Mouse (Mus musculus): Measurements from ENCODE around the gene Cep63. TPM values are rescaled to one million over a fixed set of nuclear protein-coding genes. Genes with fewer than 3 reads are reported as not detected.

The Cep63 gene
- polyA plus RNA-seq, 1 experiment from 2014 or later = 45.8 TPM

GRCm38 (mm10) chr9:102637115-102637514, 10.8 kb upstream of the Cep63 start:
- no peak overlapping the region for H3K4me3 ChIP-seq (ENCODE audit: low read depth, low read length)
- DNase-seq (ENCODE audit: low spot score) = no peak
- H3K4me1 ChIP-seq (ENCODE audit: control insufficient read depth, insufficient read depth, low read length) = 0 out of 2 replicates have a peak, but pooled peaks cover under 1% of the 10 kb centered on the region
- no peak for ATAC-seq (ENCODE audit: insufficient number of reproducible peaks, low FRiP score, low TSS enrichment, low read depth)
- no peaks in the 10 kb centered on the region for H3K9me3 ChIP-seq (ENCODE audit: control insufficient read depth, low read length)
- no peak overlapping the region for H3K4me2 ChIP-seq (ENCODE audit: low read depth, severe bottlenecking)
- H3K36me3 ChIP-seq (ENCODE audit: control insufficient read depth, insufficient read depth, low read length) = 0 out of 2 replicates have a peak, but pooled peaks cover 3% of the 10 kb centered on the region
- no peaks in the 10 kb centered on the region for H3K27me3 ChIP-seq (ENCODE audit: control insufficient read depth, insufficient read depth, low read length)
- no peak overlapping the region for H3K27ac ChIP-seq (replicated peaks; ENCODE audit: low read depth, low read length)
- H3K9ac ChIP-seq (ENCODE audit: low read length) = no peak overlapping the region
- WGBS = 60% methylated on average over 4 of the region's 4 CpGs

GRCm38 (mm10) chr9:102636553-102636952, 10.2 kb upstream of the Cep63 start:
- DNase-seq (ENCODE audit: low spot score) (peak; percentile 76), ATAC-seq (ENCODE audit: insufficient number of reproducible peaks, low FRiP score, low TSS enrichment, low read depth) (no peak)
- no peaks in the 10 kb centered on the region for H3K4me1 ChIP-seq (ENCODE audit: control insufficient read depth, insufficient read depth, low read length)
- 0 out of 2 replicates have a peak, but pooled peaks cover 3% of the 10 kb centered on the region for H3K36me3 ChIP-seq (ENCODE audit: control insufficient read depth, insufficient read depth, low read length)
- no peak overlapping the region for H3K27ac ChIP-seq (replicated peaks; ENCODE audit: low read depth, low read length)
- H3K4me2 ChIP-seq (ENCODE audit: low read depth, severe bottlenecking) = no peak overlapping the region
- no peak overlapping the region for H3K4me3 ChIP-seq (ENCODE audit: low read depth, low read length)
- H3K9me3 ChIP-seq (ENCODE audit: control insufficient read depth, low read length) = no peaks in the 10 kb centered on the region
- WGBS = 8% methylated on average over 4 of the region's 4 CpGs
- no peak overlapping the region for H3K9ac ChIP-seq (ENCODE audit: low read length)
- no peaks in the 10 kb centered on the region for H3K27me3 ChIP-seq (ENCODE audit: control insufficient read depth, insufficient read depth, low read length)

- Histone ChIP-seq H3K4me2 (ENCODE audit: low read depth, severe bottlenecking) (no peak overlapping the region), H3K9ac (ENCODE audit: low read length) (no peak overlapping the region), H3K4me1 (ENCODE audit: control insufficient read depth, insufficient read depth, low read length) (no peaks in the 10 kb centered on the region), H3K36me3 (ENCODE audit: control insufficient read depth, insufficient read depth, low read length) (0 out of 2 replicates have a peak, but pooled peaks cover 3% of the 10 kb centered on the region), H3K4me3 (ENCODE audit: low read depth, low read length) (no peak overlapping the region), H3K27me3 (ENCODE audit: control insufficient read depth, insufficient read depth, low read length) (no peaks in the 10 kb centered on the region), H3K9me3 (ENCODE audit: control insufficient read depth, low read length) (no peaks in the 10 kb centered on the region), H3K27ac (replicated peaks; ENCODE audit: low read depth, low read length) (no peak overlapping the region)
- WGBS = 87% methylated on average over 8 of the region's 8 CpGs
- no peak for DNase-seq (ENCODE audit: low spot score)
- no peak for ATAC-seq (ENCODE audit: insufficient number of reproducible peaks, low FRiP score, low TSS enrichment, low read depth)
Measured at GRCm38 (mm10) chr9:102634453-102634852, 8.1 kb upstream of the Cep63 start.

- no peak overlapping the region for H3K9ac ChIP-seq (ENCODE audit: low read length)
- H3K4me1 ChIP-seq (ENCODE audit: control insufficient read depth, insufficient read depth, low read length) = no peaks in the 10 kb centered on the region
- H3K4me2 ChIP-seq (ENCODE audit: low read depth, severe bottlenecking) = no peak overlapping the region
- no peak overlapping the region for H3K27ac ChIP-seq (replicated peaks; ENCODE audit: low read depth, low read length)
- 0 out of 2 replicates have a peak, but pooled peaks cover 3% of the 10 kb centered on the region for H3K36me3 ChIP-seq (ENCODE audit: control insufficient read depth, insufficient read depth, low read length)
- WGBS = 57% methylated on average over 1 of the region's 1 CpGs
- ATAC-seq (ENCODE audit: insufficient number of reproducible peaks, low FRiP score, low TSS enrichment, low read depth) (0 out of 2 replicates have a peak, but pooled peaks have one; percentile 32), DNase-seq (ENCODE audit: low spot score) (peak; percentile 69)
- H3K4me3 ChIP-seq (ENCODE audit: low read depth, low read length) = no peak overlapping the region
- H3K27me3 ChIP-seq (ENCODE audit: control insufficient read depth, insufficient read depth, low read length) = no peaks in the 10 kb centered on the region
- no peaks in the 10 kb centered on the region for H3K9me3 ChIP-seq (ENCODE audit: control insufficient read depth, low read length)
Measured at GRCm38 (mm10) chr9:102632923-102633537, 6.7 kb upstream of the Cep63 start.

DNA sequence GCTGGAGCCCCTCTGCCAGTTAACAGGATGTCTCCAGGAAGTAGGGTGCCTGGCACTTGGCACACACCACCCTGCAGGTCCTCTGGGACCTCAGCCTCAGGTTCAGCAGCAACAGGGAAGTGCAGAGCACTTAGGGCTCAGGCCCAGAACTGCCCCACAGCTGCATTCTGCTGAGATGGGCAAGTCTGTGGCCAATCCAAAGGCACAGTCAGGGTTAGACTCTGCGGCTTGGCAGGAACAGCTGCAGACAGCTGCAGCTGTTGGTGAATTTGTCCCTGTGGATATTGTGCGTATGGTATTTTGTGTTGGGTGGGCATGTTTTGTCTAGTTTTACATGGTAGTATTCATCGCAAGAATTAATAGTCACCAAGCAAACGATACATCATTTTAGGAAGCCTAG, 5.8 kb upstream of the Cep63 start:
- ATAC-seq (ENCODE audit: insufficient number of reproducible peaks, low FRiP score, low TSS enrichment, low read depth) = no peak

GRCm38 (mm10) chr9:102631589-102632147, 5.3 kb upstream of the Cep63 start:
- no peak for ATAC-seq (ENCODE audit: insufficient number of reproducible peaks, low FRiP score, low TSS enrichment, low read depth)
- Histone ChIP-seq H3K4me3 (ENCODE audit: low read depth, low read length) (no peak overlapping the region), H3K4me2 (ENCODE audit: low read depth, severe bottlenecking) (no peak overlapping the region), H3K4me1 (ENCODE audit: control insufficient read depth, insufficient read depth, low read length) (no peaks in the 10 kb centered on the region), H3K9me3 (ENCODE audit: control insufficient read depth, low read length) (no peaks in the 10 kb centered on the region), H3K27me3 (ENCODE audit: control insufficient read depth, insufficient read depth, low read length) (no peaks in the 10 kb centered on the region), H3K27ac (replicated peaks; ENCODE audit: low read depth, low read length) (no peak overlapping the region), H3K36me3 (ENCODE audit: control insufficient read depth, insufficient read depth, low read length) (0 out of 2 replicates have a peak, but pooled peaks cover 3% of the 10 kb centered on the region), H3K9ac (ENCODE audit: low read length) (no peak overlapping the region)
- WGBS = 59% methylated on average over 2 of the region's 2 CpGs
- DNase-seq (ENCODE audit: low spot score) = no peak

More for the DNA sequence above, 5.8 kb upstream of the Cep63 start:
- no peak for DNase-seq (ENCODE audit: low spot score)
- Histone ChIP-seq H3K4me1 (ENCODE audit: control insufficient read depth, insufficient read depth, low read length) (no peaks in the 10 kb centered on the region), H3K27ac (replicated peaks; ENCODE audit: low read depth, low read length) (no peak overlapping the region), H3K9ac (ENCODE audit: low read length) (no peak overlapping the region), H3K9me3 (ENCODE audit: control insufficient read depth, low read length) (no peaks in the 10 kb centered on the region), H3K27me3 (ENCODE audit: control insufficient read depth, insufficient read depth, low read length) (no peaks in the 10 kb centered on the region), H3K36me3 (ENCODE audit: control insufficient read depth, insufficient read depth, low read length) (0 out of 2 replicates have a peak, but pooled peaks cover 3% of the 10 kb centered on the region), H3K4me2 (ENCODE audit: low read depth, severe bottlenecking) (no peak overlapping the region), H3K4me3 (ENCODE audit: low read depth, low read length) (no peak overlapping the region)
- 95% methylated on average over 4 of the region's 4 CpGs for WGBS

GRCm38 (mm10) chr9:102629052-102629451, 2.7 kb upstream of the Cep63 start:
- ATAC-seq (ENCODE audit: insufficient number of reproducible peaks, low FRiP score, low TSS enrichment, low read depth) (no peak), DNase-seq (ENCODE audit: low spot score) (no peak)
- no peaks in the 10 kb centered on the region for H3K4me1 ChIP-seq (ENCODE audit: control insufficient read depth, insufficient read depth, low read length)
- H3K36me3 ChIP-seq (ENCODE audit: control insufficient read depth, insufficient read depth, low read length) = no peaks in the 10 kb centered on the region
- H3K9ac ChIP-seq (ENCODE audit: low read length) = no peak overlapping the region
- H3K9me3 ChIP-seq (ENCODE audit: control insufficient read depth, low read length) = no peaks in the 10 kb centered on the region
- no peak overlapping the region for H3K4me2 ChIP-seq (ENCODE audit: low read depth, severe bottlenecking)
- no peak overlapping the region for H3K27ac ChIP-seq (replicated peaks; ENCODE audit: low read depth, low read length)
- no peak overlapping the region for H3K4me3 ChIP-seq (ENCODE audit: low read depth, low read length)
- WGBS = 62% methylated on average over 7 of the region's 7 CpGs
- H3K27me3 ChIP-seq (ENCODE audit: control insufficient read depth, insufficient read depth, low read length) = no peaks in the 10 kb centered on the region

- no peak for ATAC-seq (ENCODE audit: insufficient number of reproducible peaks, low FRiP score, low TSS enrichment, low read depth)
- Histone ChIP-seq H3K9ac (ENCODE audit: low read length) (peak overlapping the region; percentile 99; the same call in 1 of the 2 replicates), H3K36me3 (ENCODE audit: control insufficient read depth, insufficient read depth, low read length) (no peaks in the 10 kb centered on the region), H3K4me3 (ENCODE audit: low read depth, low read length) (peak overlapping the region; percentile 94), H3K9me3 (ENCODE audit: control insufficient read depth, low read length) (no peaks in the 10 kb centered on the region), H3K4me2 (ENCODE audit: low read depth, severe bottlenecking) (peak overlapping the region; percentile 71), H3K27ac (replicated peaks; ENCODE audit: low read depth, low read length) (no peak overlapping the region; the same call in 1 of the 2 replicates), H3K27me3 (ENCODE audit: control insufficient read depth, insufficient read depth, low read length) (no peaks in the 10 kb centered on the region), H3K4me1 (ENCODE audit: control insufficient read depth, insufficient read depth, low read length) (no peaks in the 10 kb centered on the region)
- WGBS = 85% methylated on average over 7 of the region's 7 CpGs
- DNase-seq (ENCODE audit: low spot score) = no peak
Measured at GRCm38 (mm10) chr9:102627442-102627841, 1.1 kb upstream of the Cep63 start.

All from limb, embryonic 11.5 days (tissue).